Mouse (Mus musculus) olfactory bulb, adult 2 months (tissue): ENCODE data around the gene Hoxa5. TPM values are rescaled to one million over a fixed set of nuclear protein-coding genes. Genes with fewer than 3 reads are reported as not detected.

Source experiments
- H3K27ac ChIP-seq: fragments of 200-500 bp; 2 replicates; pipeline ENCODE4 v1.5.1; 2012; ENCODE audit warnings: low read depth, low read length; ENCODE audit not compliant: insufficient read depth
- H3K4me1 ChIP-seq: fragments of 200-500 bp; 2 replicates; pipeline ENCODE4 v1.6.1; 2012; ENCODE audit warnings: low read length; ENCODE audit not compliant: control insufficient read depth, insufficient read depth
- H3K4me3 ChIP-seq: fragments of 200-500 bp; 2 replicates; pipeline ENCODE4 v1.5.1; 2012; ENCODE audit warnings: mild to moderate bottlenecking, low read depth, low read length, moderate library complexity; ENCODE audit not compliant: insufficient read depth
- CTCF ChIP-seq: fragments of 200-500 bp; IDR thresholded peaks from 2 replicates; pipeline ENCODE4 v1.5.1; 2012; ENCODE audit warnings: low read depth, mild to moderate bottlenecking, low read length, moderate library complexity; ENCODE audit not compliant: insufficient read depth
- POLR2A ChIP-seq: fragments of 200-500 bp; IDR thresholded peaks from 2 replicates; pipeline ENCODE4 v1.6.1; 2012; ENCODE audit warnings: mild to moderate bottlenecking, low read depth, low read length, moderate library complexity; ENCODE audit not compliant: insufficient read depth
- WGBS: fragments of 180-500 bp; shearing (Covaris S2); methylation state at CpG from one replicate; pipeline ENCODE4 v1.1.7; 2018; 5-methylcytosine and 5-hydroxymethylcytosine counted together
- polyA plus RNA-seq: library from polyadenylated mRNA; stranded (reverse); fragments of >200 nt; gene quantifications from 2 replicates; pipeline ENCODE4 v1.2.4, GENCODE M21; 2012; ENCODE audit warnings: low replicate concordance; ENCODE audit not compliant: missing spikeins, insufficient read depth, insufficient read length

Hoxa5 gene
- polyA plus RNA-seq, 1 experiment = not detected

GRCm38 (mm10) chr6:52223939-52224760 is 19.8 kb upstream of the Hoxa5 start:
- WGBS = 5% methylated on average over 24 of the region's 24 CpGs
- H3K27ac ChIP-seq = no peak overlapping the region
- H3K4me3 ChIP-seq = no peak overlapping the region
- no peak for TF ChIP-seq POLR2A
- peaks cover 6% of the 10 kb centered on the region for H3K4me1 ChIP-seq

- no peak overlapping the region for H3K27ac ChIP-seq
- TF ChIP-seq CTCF (no peak), POLR2A (no peak)
- 28% methylated on average over 13 of the region's 13 CpGs for WGBS
- no peak overlapping the region for H3K4me3 ChIP-seq
- peaks cover 6% of the 10 kb centered on the region for H3K4me1 ChIP-seq
Measured at GRCm38 (mm10) chr6:52222729-52223128, 18.3 kb upstream of the Hoxa5 start.

- H3K27ac ChIP-seq = no peak overlapping the region
- H3K4me1 ChIP-seq = peaks cover 6% of the 10 kb centered on the region
- H3K4me3 ChIP-seq = no peak overlapping the region
- TF ChIP-seq CTCF (no peak), POLR2A (no peak)
- 8% methylated on average over 21 of the region's 21 CpGs for whole genome bisulfite sequencing
Measured at GRCm38 (mm10) chr6:52221993-52222685, 17.8 kb upstream of the Hoxa5 start.

- TF ChIP-seq CTCF (peak; percentile 98), POLR2A (no peak)
- peak within 1 kb of the TSS; percentile 49 for H3K4me3 ChIP-seq
- H3K4me1 ChIP-seq = peaks cover 6% of the 10 kb centered on the region
- WGBS = 1% methylated on average over 46 of the region's 46 CpGs
- no peak within 1 kb of the TSS for H3K27ac ChIP-seq
Measured at GRCm38 (mm10) chr6:52221337-52221992, 17.1 kb upstream of the Hoxa5 start, which contains the start of gene Hoxa7. TSS of gene Hoxa7 (minus strand) at chr6:52221854.

- 12% methylated on average over 12 of the region's 12 CpGs for WGBS
- H3K4me3 ChIP-seq = 0 out of 2 replicates have a peak overlapping the region, but pooled peaks have one; percentile 49
Measured at GRCm38 (mm10) chr6:52220865-52221310, 16.5 kb upstream of the Hoxa5 start.

GRCm38 (mm10) chr6:52220003-52220864 is 15.8 kb upstream of the Hoxa5 start:
- peaks cover 6% of the 10 kb centered on the region for H3K4me1 ChIP-seq
- no peak overlapping the region for H3K4me3 ChIP-seq
- WGBS = 23% methylated on average over 32 of the region's 32 CpGs
- H3K27ac ChIP-seq = no peak overlapping the region
- TF ChIP-seq CTCF (no peak), POLR2A (no peak)

More at GRCm38 (mm10) chr6:52220865-52221310, 16.5 kb upstream of the Hoxa5 start:
- H3K27ac ChIP-seq = no peak overlapping the region
- peaks cover 6% of the 10 kb centered on the region for H3K4me1 ChIP-seq
- no peak for TF ChIP-seq CTCF
- no peak for TF ChIP-seq POLR2A

- TF ChIP-seq POLR2A (no peak), CTCF (no peak)
- Histone ChIP-seq H3K4me1 (peaks cover 6% of the 10 kb centered on the region), H3K27ac (no peak overlapping the region), H3K4me3 (no peak overlapping the region)
- 37% methylated on average over 9 of the region's 9 CpGs for WGBS
Measured at GRCm38 (mm10) chr6:52219234-52219942, 15.0 kb upstream of the Hoxa5 start.

- TF ChIP-seq POLR2A (no peak), CTCF (no peak)
- peaks cover 6% of the 10 kb centered on the region for H3K4me1 ChIP-seq
- H3K4me3 ChIP-seq = no peak overlapping the region
- H3K27ac ChIP-seq = no peak overlapping the region
- WGBS = 11% methylated on average over 14 of the region's 14 CpGs
Measured at GRCm38 (mm10) chr6:52218643-52219215, 14.3 kb upstream of the Hoxa5 start.
